Comparison of ENCODE assay signal across 13 mouse cellular contexts in genomic region chr5:92144954-92145708, GRCm38 (mm10). TPM values are rescaled to one million over a fixed set of nuclear protein-coding genes. Genes with fewer than 3 reads are reported as not detected.
DNase-seq lines count a peak whose midpoint lies in the region; ATAC-seq and TF ChIP-seq lines count a peak whose summit lies in the region.
"Had no signal": no experiment of that assay in that cellular context is flagged by ENCODE, and none has a peak within 500 bp of the region (broad histone marks: within the 10 kb centered on the region; RNA-seq: fewer than 3 reads in every experiment).

No protein-coding gene starts in this region.

- no peak for DNase-seq in heart, postnatal 0 days (ENCODE audit: low spot score)
- DNase-seq in heart, adult 2 months = no peak
- DNase-seq in NIH3T3 (ENCODE audit: low read depth) = peak; percentile 42
- DNase-seq in liver, embryonic 14.5 days (ENCODE audit: low read depth in 3 of 3, low spot score in 3 of 3) = no peak
- DNase-seq in splenic B cell, adult 2 months (ENCODE audit: low read depth, low spot score) = peak; percentile 44
- no peak for DNase-seq in lung, postnatal 10 days
- DNase-seq in kidney, postnatal 4 days = no peak
- DNase-seq: cerebellum, postnatal 10 days; heart, adult 18-20 months; kidney, adult 11 months; lung, postnatal 14 days had no signal

- no peak for ATAC-seq in heart, postnatal 0 days (ENCODE audit: insufficient read depth, low read depth)
- peak; percentile 26; the same call in 1 of the 2 replicates for ATAC-seq in liver, embryonic 14.5 days (ENCODE audit: insufficient read depth)

- no peak for TF ChIP-seq POLR2A in heart, adult 2 months (IDR thresholded peaks at IDR 0.05; ENCODE audit: insufficient read depth, low read depth, low read length)

- H3K36me3 ChIP-seq in heart, postnatal 0 days (replicated peaks; ENCODE audit: control insufficient read depth, insufficient read depth, low read length) = no peaks in the 10 kb centered on the region
- peaks cover 11% of the 10 kb centered on the region for H3K36me3 ChIP-seq in heart, adult 2 months (ENCODE audit: control insufficient read depth, insufficient read depth, low read length)
- H3K36me3 ChIP-seq in liver, embryonic 14.5 days (replicated peaks; ENCODE audit: control insufficient read depth, insufficient read depth, low read depth) = no peaks in the 10 kb centered on the region
- H3K36me3 ChIP-seq in splenic B cell, adult 2 months (ENCODE audit: control insufficient read depth, insufficient read depth, low read length, poor library complexity, severe bottlenecking) = no peaks in the 10 kb centered on the region

- intact Hi-C loops in heart, adult 2 months (cut with DNase I) = no loop called here

- H3K9ac ChIP-seq in heart, postnatal 0 days (replicated peaks; ENCODE audit: low read depth, low read length) = no peak overlapping the region
- no peak overlapping the region for H3K9ac ChIP-seq in heart, adult 2 months (ENCODE audit: low read depth, low read length)
- no peak overlapping the region for H3K9ac ChIP-seq in liver, embryonic 14.5 days (replicated peaks)
- H3K9ac ChIP-seq: limb, embryonic 13.5 days had no signal

- H3K9me3 ChIP-seq in heart, postnatal 0 days (replicated peaks; ENCODE audit: control insufficient read depth, low read length) = no peaks in the 10 kb centered on the region
- no peaks in the 10 kb centered on the region for H3K9me3 ChIP-seq in liver, embryonic 14.5 days (ENCODE audit: control insufficient read depth, low read length)
- H3K9me3 ChIP-seq: limb, embryonic 13.5 days had no signal

- 73% methylated on average over 7 of the region's 7 CpGs for WGBS in heart, postnatal 0 days
- WGBS in heart, adult 2 months = 79% methylated on average over 7 of the region's 7 CpGs
- 65% methylated on average over 7 of the region's 7 CpGs for WGBS in liver, embryonic 14.5 days (ENCODE audit: insufficient replicate concordance)

- peaks cover 22% of the 10 kb centered on the region for H3K79me2 ChIP-seq in heart, adult 2 months (replicated peaks; ENCODE audit: control insufficient read depth, insufficient read depth, low read length)

- no peak for TF ChIP-seq CTCF in heart, postnatal 0 days (IDR thresholded peaks at IDR 0.05; ENCODE audit: low read depth)
- no peak for TF ChIP-seq CTCF in heart, adult 2 months (IDR thresholded peaks at IDR 0.05)
- no peak for TF ChIP-seq CTCF in liver, embryonic 14.5 days (IDR thresholded peaks at IDR 0.05; ENCODE audit: low read depth)

- H3K4me3 ChIP-seq in heart, postnatal 0 days (ENCODE audit: low read depth, low read length) = no peak overlapping the region
- H3K4me3 ChIP-seq in heart, adult 2 months = no peak overlapping the region
- H3K4me3 ChIP-seq in liver, embryonic 14.5 days (ENCODE audit: insufficient read depth in 1 of 2, low read depth in 2 of 2, low read length in 2 of 2) = no peak overlapping the region
- H3K4me3 ChIP-seq: erythroblast, embryonic 14.5 days; limb, embryonic 13.5 days had no signal

- H3K4me2 ChIP-seq in heart, postnatal 0 days (ENCODE audit: low read depth, low read length) = no peak overlapping the region
- H3K4me2 ChIP-seq in liver, embryonic 14.5 days (ENCODE audit: low read depth) = no peak overlapping the region
- H3K4me2 ChIP-seq: limb, embryonic 13.5 days had no signal

- H3K27me3 ChIP-seq in heart, postnatal 0 days (ENCODE audit: control insufficient read depth, insufficient read depth, low read length) = no peaks in the 10 kb centered on the region
- no peaks in the 10 kb centered on the region for H3K27me3 ChIP-seq in heart, adult 2 months (ENCODE audit: control insufficient read depth, insufficient read depth, low read length)
- no peaks in the 10 kb centered on the region for H3K27me3 ChIP-seq in liver, embryonic 14.5 days (ENCODE audit: control insufficient read depth, insufficient read depth, low read length)
- no peaks in the 10 kb centered on the region for H3K27me3 ChIP-seq in splenic B cell, adult 2 months (ENCODE audit: control insufficient read depth, insufficient read depth, low read length, poor library complexity, severe bottlenecking)
- H3K27me3 ChIP-seq: limb, embryonic 13.5 days had no signal

- peaks cover 20% of the 10 kb centered on the region for H3K4me1 ChIP-seq in heart, postnatal 0 days (ENCODE audit: control insufficient read depth, insufficient read depth)
- H3K4me1 ChIP-seq in heart, adult 2 months (ENCODE audit: control insufficient read depth, insufficient read depth, low read length) = peaks cover 9% of the 10 kb centered on the region
- peaks cover 17 to 27% of the 10 kb centered on the region in 2 experiments for H3K4me1 ChIP-seq in liver, embryonic 14.5 days (replicated peaks; ENCODE audit: control insufficient read depth in 2 of 2, insufficient read depth in 2 of 2, low read length in 1 of 2)

- no peak for TF ChIP-seq EP300 in heart, postnatal 0 days (IDR thresholded peaks at IDR 0.05; ENCODE audit: low read depth)
- TF ChIP-seq EP300 in heart, adult 2 months (IDR thresholded peaks at IDR 0.05; ENCODE audit: insufficient read depth, low read depth, low read length) = no peak
- no peak for TF ChIP-seq EP300 in liver, embryonic 14.5 days (IDR thresholded peaks at IDR 0.05; ENCODE audit: low read depth)

- 0 out of 2 replicates have a peak overlapping the region, but pooled peaks have one; percentile 13 for H3K27ac ChIP-seq in heart, postnatal 0 days (ENCODE audit: low read depth)
- H3K27ac ChIP-seq in heart, adult 2 months = no peak overlapping the region
- no peak overlapping the region; the same call in 1 of the 2 replicates for H3K27ac ChIP-seq in liver, embryonic 14.5 days
- H3K27ac ChIP-seq: limb, embryonic 13.5 days had no signal

RNA-seq across cellular contexts. Expression of gene Uso1, which starts 7.4 kb away (rescaled TPM):
- total RNA-seq in heart, postnatal 0 days (2014; rRNA removed; ENCODE audit: low replicate concordance) = 10.8 and 12.1 TPM in 2 replicates
- 24.9 and 25.5 TPM in 2 replicates for polyA plus RNA-seq in heart, postnatal 0 days (2015; fragmentation: Nextera tagmentation; extraction: Ambion mirVana)
- 10 to 100 TPM; 39.0 to 45.4 TPM for total RNA-seq in heart, adult 2 months (2021)
- 12.3 and 23.8 TPM in 2 replicates for polyA plus RNA-seq in heart, adult 2 months (2012; rRNA removed)
- polyA plus RNA-seq in liver, embryonic 14.5 days (2012; rRNA removed) = 11.1 and 18.6 TPM in 2 replicates
- 14.3 and 14.7 TPM in 2 replicates for polyA plus RNA-seq in liver, embryonic 14.5 days (2014; fragmentation: Nextera tagmentation; extraction: Ambion mirVana)

Comparison
In these comparisons a context has a peak if more than half of its experiments do, and no peak if none do; other contexts are left out.
1. DNase-seq: peak in NIH3T3 (single experiment) and splenic B cell, adult 2 months (single experiment); none in heart, postnatal 0 days (single experiment), heart, adult 2 months (0 of 2), liver, embryonic 14.5 days (0 of 3), lung, postnatal 10 days (single experiment) and kidney, postnatal 4 days (0 of 2).